Mouse (Mus musculus) liver, embryonic 15.5 days (tissue): ENCODE measurements around the gene Copg2. TPM values are rescaled to one million over a fixed set of nuclear protein-coding genes. Genes with fewer than 3 reads are reported as not detected.
A peak's percentile ranks its signal among the peaks of the same experiment; 100 is the strongest.

Experiments used
- ATAC-seq: fragments of 200-750 bp; cut with Nextera tagmentation; 2 replicates; pipeline ENCODE4 v1.8.0; 2017; ENCODE audit warnings: moderate number of reproducible peaks, mild to moderate bottlenecking, moderate library complexity; ENCODE audit not compliant: insufficient read depth
- H3K27ac ChIP-seq: fragments of 300-500 bp; sonication (generic); replicated peaks from 2 replicates; pipeline ENCODE4 v1.5.1; 2015; ENCODE audit warnings: mild to moderate bottlenecking, inconsistent platforms
- H3K27me3 ChIP-seq: fragments of 300-500 bp; sonication (generic); 2 replicates; pipeline ENCODE4 v1.6.1; 2015; ENCODE audit warnings: mild to moderate bottlenecking, inconsistent platforms
- H3K36me3 ChIP-seq: fragments of 300-500 bp; sonication (generic); replicated peaks from 2 replicates; pipeline ENCODE4 v1.6.1; 2015; ENCODE audit warnings: moderate library complexity, mild to moderate bottlenecking, inconsistent platforms
- H3K4me1 ChIP-seq: fragments of 300-500 bp; sonication (generic); replicated peaks from 2 replicates; pipeline ENCODE4 v1.6.1; 2015; ENCODE audit warnings: inconsistent platforms
- H3K4me2 ChIP-seq: fragments of 300-500 bp; sonication (generic); 2 replicates; pipeline ENCODE4 v1.6.1; 2015; ENCODE audit warnings: moderate library complexity, mild to moderate bottlenecking, inconsistent platforms
- H3K4me3 ChIP-seq: fragments of 300-500 bp; sonication (generic); replicated peaks from 2 replicates; pipeline ENCODE4 v1.5.1; 2015; ENCODE audit warnings: mild to moderate bottlenecking, inconsistent platforms
- H3K9ac ChIP-seq: fragments of 300-500 bp; sonication (generic); 2 replicates; pipeline ENCODE4 v1.6.1; 2015; ENCODE audit warnings: moderate library complexity, mild to moderate bottlenecking, inconsistent platforms
- H3K9me3 ChIP-seq: fragments of 300-500 bp; sonication (generic); replicated peaks from 2 replicates; pipeline ENCODE4 v1.6.1; 2016; ENCODE audit warnings: inconsistent platforms
- WGBS: fragments of 180-500 bp; shearing (Covaris S2); methylation state at CpG from one replicate; pipeline ENCODE4 v1.1.7; 2015; ENCODE audit warnings: mixed read lengths; ENCODE audit not compliant: insufficient replicate concordance; 5-methylcytosine and 5-hydroxymethylcytosine counted together
- microRNA counts: library from miRNA; unstranded; fragments of <30 nt; microRNA quantifications from one replicate; lab custom pipeline; 2016
- microRNA-seq: library from miRNA; unstranded; fragments of <30 nt; microRNA quantifications from one replicate; pipeline ENCODE4, GENCODE M21; 2016
- polyA plus RNA-seq: library from polyadenylated mRNA; unstranded; fragments of >200 nt; fragmentation: Nextera tagmentation; extraction: Ambion mirVana; gene quantifications from 2 replicates; pipeline ENCODE4 v1.2.1, GENCODE M21; 2015

Gene Copg2
- polyA plus RNA-seq, 1 experiment from 2014 or later = 6.5 TPM

- Histone ChIP-seq H3K4me3 (no peak overlapping the region), H3K27me3 (no peaks in the 10 kb centered on the region), H3K4me1 (no peaks in the 10 kb centered on the region), H3K36me3 (no peaks in the 10 kb centered on the region), H3K9ac (no peak overlapping the region), H3K27ac (no peak overlapping the region), H3K4me2 (no peak overlapping the region), H3K9me3 (no peaks in the 10 kb centered on the region)
- no peak for ATAC-seq
- WGBS = 64% methylated on average over 25 of the region's 25 CpGs
These were observed 185.9 kb downstream of the Copg2 start for GRCm38 (mm10) chr6:30710371-30711364.

- WGBS = 67% methylated on average over 6 of the region's 6 CpGs
- Histone ChIP-seq H3K36me3 (no peaks in the 10 kb centered on the region), H3K4me1 (no peaks in the 10 kb centered on the region), H3K9ac (no peak overlapping the region), H3K27ac (no peak overlapping the region), H3K9me3 (no peaks in the 10 kb centered on the region), H3K4me3 (no peak overlapping the region), H3K4me2 (no peak overlapping the region), H3K27me3 (no peaks in the 10 kb centered on the region)
- no peak for ATAC-seq
These were observed 187.5 kb downstream of the Copg2 start for GRCm38 (mm10) chr6:30709115-30709514.

GRCm38 (mm10) chr6:30703977-30704602 lies 192.5 kb downstream of the Copg2 start:
- Histone ChIP-seq H3K27me3 (no peaks in the 10 kb centered on the region; the same call in 1 of the 2 replicates), H3K4me2 (no peak overlapping the region), H3K36me3 (no peaks in the 10 kb centered on the region), H3K9ac (no peak overlapping the region), H3K9me3 (no peaks in the 10 kb centered on the region), H3K4me3 (no peak overlapping the region), H3K4me1 (peaks cover 9% of the 10 kb centered on the region; the same call in 1 of the 2 replicates), H3K27ac (no peak overlapping the region)
- no peak for ATAC-seq
- WGBS = 63% methylated on average over 9 of the region's 9 CpGs

GRCm38 (mm10) chr6:30703476-30703875 lies 193.1 kb downstream of the Copg2 start:
- peaks cover 9% of the 10 kb centered on the region; the same call in 1 of the 2 replicates for H3K4me1 ChIP-seq
- H3K27ac ChIP-seq = no peak overlapping the region
- ATAC-seq = no peak
- H3K4me3 ChIP-seq = no peak overlapping the region
- no peaks in the 10 kb centered on the region for H3K36me3 ChIP-seq
- 55% methylated on average over 6 of the region's 6 CpGs for WGBS
- H3K4me2 ChIP-seq = no peak overlapping the region
- no peaks in the 10 kb centered on the region; the same call in 1 of the 2 replicates for H3K27me3 ChIP-seq
- no peak overlapping the region for H3K9ac ChIP-seq
- H3K9me3 ChIP-seq = no peaks in the 10 kb centered on the region

- WGBS = 63% methylated on average over 6 of the region's 6 CpGs
- ATAC-seq = no peak
- no peak overlapping the region for H3K9ac ChIP-seq
These were observed 193.7 kb downstream of the Copg2 start for GRCm38 (mm10) chr6:30702881-30703280.

GRCm38 (mm10) chr6:30700182-30700581 lies 196.4 kb downstream of the Copg2 start:
- Histone ChIP-seq H3K9me3 (no peaks in the 10 kb centered on the region), H3K4me1 (peaks cover 9% of the 10 kb centered on the region; the same call in 1 of the 2 replicates), H3K27ac (no peak overlapping the region), H3K36me3 (no peaks in the 10 kb centered on the region), H3K4me3 (no peak overlapping the region), H3K27me3 (no peaks in the 10 kb centered on the region; the same call in 1 of the 2 replicates), H3K9ac (no peak overlapping the region), H3K4me2 (peak overlapping the region; percentile 37)
- 23% methylated on average over 6 of the region's 6 CpGs for WGBS
- ATAC-seq = peak; percentile 15; the same call in 1 of the 2 replicates

More at GRCm38 (mm10) chr6:30702881-30703280, 193.7 kb downstream of the Copg2 start:
- H3K4me2 ChIP-seq = no peak overlapping the region
- no peaks in the 10 kb centered on the region; the same call in 1 of the 2 replicates for H3K27me3 ChIP-seq
- H3K36me3 ChIP-seq = no peaks in the 10 kb centered on the region
- no peak overlapping the region for H3K27ac ChIP-seq
- H3K4me3 ChIP-seq = no peak overlapping the region
- peaks cover 9% of the 10 kb centered on the region; the same call in 1 of the 2 replicates for H3K4me1 ChIP-seq
- H3K9me3 ChIP-seq = no peaks in the 10 kb centered on the region

- H3K9ac ChIP-seq = no peak overlapping the region
- H3K27me3 ChIP-seq = no peaks in the 10 kb centered on the region; the same call in 1 of the 2 replicates
- H3K4me2 ChIP-seq = no peak overlapping the region
- H3K4me1 ChIP-seq = peaks cover 15% of the 10 kb centered on the region
- no peak overlapping the region for H3K27ac ChIP-seq
- ATAC-seq = no peak
- H3K36me3 ChIP-seq = no peaks in the 10 kb centered on the region
- no peaks in the 10 kb centered on the region for H3K9me3 ChIP-seq
- no peak overlapping the region for H3K4me3 ChIP-seq
- WGBS = 68% methylated on average over 4 of the region's 4 CpGs
These were observed 198.6 kb downstream of the Copg2 start for GRCm38 (mm10) chr6:30698036-30698435.

MicroRNA genes within 50 kb of the gene (microRNA counts, 519-probe panel; counts per million panel counts)
- microRNA mmu-miR-335-3p (lab: Ali Mortazavi, UCI) = 3,295 counts per million, percentile 66 among the panel's probes with 10 or more counts
- microRNA mmu-miR-335-5p (lab: Ali Mortazavi, UCI) = 4,681 counts per million, percentile 92 among the panel's probes with 10 or more counts

Small RNAs within 50 kb of the gene (microRNA-seq; reads per million reads assigned to microRNA genes)
- 47,552 reads per million, percentile 100 among the genes with 10 or more reads in this experiment for gene Mir335

Other genes starting within 250 kb of the Copg2 start
- gene Cep41, start 203.0 kb downstream of the Copg2 start, polyA plus RNA-seq = 2.8 and 3.8 TPM in 2 replicates
- 186 and 187 TPM in 2 replicates for gene Mest, start 173.2 kb downstream of the Copg2 start, polyA plus RNA-seq
- gene Tsga13, start 18.8 kb upstream of the Copg2 start, polyA plus RNA-seq = not detected in 2 replicates
- 0.40 and 0.54 TPM in 2 replicates for gene Klf14, start 62.3 kb upstream of the Copg2 start, polyA plus RNA-seq